Mouse (Mus musculus) limb, embryonic 13.5 days (tissue): Measurements from ENCODE around the gene Usp33. TPM values are rescaled to one million over a fixed set of nuclear protein-coding genes. Genes with fewer than 3 reads are reported as not detected.

ENCODE experiments used
- ATAC-seq: fragments of 200-750 bp; cut with Nextera tagmentation; 2 replicates; pipeline ENCODE4 v1.8.0; 2017; ENCODE audit warnings: low read depth, moderate number of reproducible peaks, moderate TSS enrichment; ENCODE audit not compliant: low FRiP score
- H3K27ac ChIP-seq: fragments of 300-500 bp; sonication (generic); 2 replicates; pipeline ENCODE4 v1.5.1; 2015; ENCODE audit warnings: inconsistent platforms, mild to moderate bottlenecking, moderate library complexity
- H3K27me3 ChIP-seq: fragments of 300-500 bp; sonication (generic); 2 replicates; pipeline ENCODE4 v1.6.1; 2015; ENCODE audit warnings: mild to moderate bottlenecking, inconsistent platforms
- H3K36me3 ChIP-seq: fragments of 300-500 bp; sonication (generic); 2 replicates; pipeline ENCODE4 v1.6.1; 2015; ENCODE audit warnings: inconsistent platforms, mild to moderate bottlenecking, moderate library complexity
- H3K4me1 ChIP-seq: fragments of 300-500 bp; sonication (generic); 2 replicates; pipeline ENCODE4 v1.6.1; 2015; ENCODE audit warnings: inconsistent platforms
- H3K4me2 ChIP-seq: fragments of 300-500 bp; sonication (generic); replicated peaks from 2 replicates; pipeline ENCODE4 v1.6.1; 2015; ENCODE audit warnings: inconsistent platforms, mild to moderate bottlenecking, moderate library complexity
- H3K4me3 ChIP-seq: fragments of 300-500 bp; sonication (generic); 2 replicates; pipeline ENCODE4 v1.5.1; 2015; ENCODE audit warnings: moderate library complexity, mild to moderate bottlenecking, inconsistent platforms
- H3K9ac ChIP-seq: fragments of 300-500 bp; sonication (generic); 2 replicates; pipeline ENCODE4 v1.6.1; 2015; ENCODE audit warnings: mild to moderate bottlenecking, inconsistent platforms
- H3K9me3 ChIP-seq: fragments of 300-500 bp; sonication (generic); 2 replicates; pipeline ENCODE4 v1.6.1; 2016; ENCODE audit warnings: inconsistent platforms
- WGBS: fragments of 180-500 bp; shearing (Covaris S2); methylation state at CpG from one replicate; pipeline ENCODE4 v1.1.7; 2015; 5-methylcytosine and 5-hydroxymethylcytosine counted together
- polyA plus RNA-seq: library from polyadenylated mRNA; unstranded; fragments of >200 nt; fragmentation: Nextera tagmentation; extraction: Ambion mirVana; gene quantifications from 2 replicates; pipeline ENCODE4 v1.2.1, GENCODE M21; 2015

Usp33 gene
- polyA plus RNA-seq, 1 experiment from 2014 or later = 50.6 TPM

DNA sequence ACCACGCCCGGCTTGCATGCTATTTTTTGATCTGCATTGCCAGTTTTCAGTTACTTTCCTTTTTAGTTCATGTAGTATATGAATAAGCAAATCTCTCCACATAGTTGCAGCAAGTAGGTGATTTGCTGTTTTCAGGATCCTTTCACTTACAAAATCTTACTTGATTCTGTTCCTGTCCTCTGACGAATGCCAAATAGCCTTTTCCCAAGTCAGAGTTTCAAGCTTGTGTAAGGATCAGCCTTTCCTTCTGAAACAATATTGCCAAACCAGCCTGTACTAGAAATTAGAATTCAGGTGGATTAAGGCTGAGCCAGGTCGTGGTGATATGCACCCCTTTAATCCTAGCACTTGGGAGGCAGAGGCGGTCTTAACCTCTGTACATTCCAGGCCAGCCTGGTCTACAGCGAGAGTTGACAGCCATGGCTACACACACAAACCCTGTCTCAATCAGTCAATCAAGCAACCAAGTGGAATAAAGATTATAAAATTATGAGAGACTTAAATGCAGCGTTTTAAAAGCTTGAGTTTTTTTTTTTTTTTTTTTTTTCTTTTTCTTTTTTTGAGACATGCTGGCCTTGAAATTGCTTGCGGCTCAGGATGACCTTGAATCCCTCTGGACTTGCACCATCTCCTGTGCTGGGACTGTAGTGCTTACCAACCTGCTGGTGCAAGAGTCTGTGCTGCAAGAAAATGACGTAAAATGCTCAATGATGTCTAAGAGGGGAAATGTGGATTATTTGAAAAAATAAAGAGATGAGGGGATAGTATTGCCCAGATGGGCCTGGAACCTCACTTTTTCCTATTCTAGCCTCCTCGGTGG is 1.9 kb downstream of the Usp33 start:
- no peak for ATAC-seq
- no peaks in the 10 kb centered on the region for H3K27me3 ChIP-seq
- 87% methylated on average over 10 of the region's 10 CpGs for WGBS
- no peaks in the 10 kb centered on the region for H3K36me3 ChIP-seq
- no peaks in the 10 kb centered on the region for H3K9me3 ChIP-seq
- no peak overlapping the region for H3K27ac ChIP-seq
- peaks cover 46% of the 10 kb centered on the region for H3K4me1 ChIP-seq
- 0 out of 2 replicates have a peak overlapping the region, but pooled peaks have one; percentile 65 for H3K4me2 ChIP-seq
- no peak overlapping the region for H3K4me3 ChIP-seq
- H3K9ac ChIP-seq = no peak overlapping the region

- Histone ChIP-seq H3K4me3 (no peak overlapping the region), H3K9ac (no peak overlapping the region), H3K27ac (no peak overlapping the region), H3K36me3 (no peaks in the 10 kb centered on the region), H3K9me3 (no peaks in the 10 kb centered on the region), H3K4me1 (peaks cover 53% of the 10 kb centered on the region), H3K27me3 (no peaks in the 10 kb centered on the region), H3K4me2 (no peak overlapping the region)
- 73% methylated on average over 3 of the region's 3 CpGs for WGBS
- ATAC-seq = no peak
Observed at GRCm38 (mm10) chr3:152350431-152350830, 4.2 kb downstream of the Usp33 start.

- Histone ChIP-seq H3K27ac (no peak overlapping the region), H3K4me3 (no peak overlapping the region), H3K4me1 (peaks cover 53% of the 10 kb centered on the region), H3K27me3 (no peaks in the 10 kb centered on the region), H3K4me2 (no peak overlapping the region), H3K9ac (no peak overlapping the region), H3K36me3 (no peaks in the 10 kb centered on the region), H3K9me3 (no peaks in the 10 kb centered on the region)
- WGBS = 83% methylated on average over 5 of the region's 5 CpGs
- no peak for ATAC-seq
Observed at GRCm38 (mm10) chr3:152350966-152351365, 4.7 kb downstream of the Usp33 start.

- Histone ChIP-seq H3K36me3 (peaks cover 7% of the 10 kb centered on the region), H3K4me1 (peaks cover 50% of the 10 kb centered on the region), H3K27ac (no peak overlapping the region), H3K27me3 (no peaks in the 10 kb centered on the region), H3K4me3 (no peak overlapping the region), H3K9me3 (no peaks in the 10 kb centered on the region), H3K9ac (no peak overlapping the region), H3K4me2 (no peak overlapping the region)
- ATAC-seq = no peak
- 85% methylated on average over 4 of the region's 4 CpGs for WGBS
Observed at GRCm38 (mm10) chr3:152352289-152352688, 6.0 kb downstream of the Usp33 start.

DNA sequence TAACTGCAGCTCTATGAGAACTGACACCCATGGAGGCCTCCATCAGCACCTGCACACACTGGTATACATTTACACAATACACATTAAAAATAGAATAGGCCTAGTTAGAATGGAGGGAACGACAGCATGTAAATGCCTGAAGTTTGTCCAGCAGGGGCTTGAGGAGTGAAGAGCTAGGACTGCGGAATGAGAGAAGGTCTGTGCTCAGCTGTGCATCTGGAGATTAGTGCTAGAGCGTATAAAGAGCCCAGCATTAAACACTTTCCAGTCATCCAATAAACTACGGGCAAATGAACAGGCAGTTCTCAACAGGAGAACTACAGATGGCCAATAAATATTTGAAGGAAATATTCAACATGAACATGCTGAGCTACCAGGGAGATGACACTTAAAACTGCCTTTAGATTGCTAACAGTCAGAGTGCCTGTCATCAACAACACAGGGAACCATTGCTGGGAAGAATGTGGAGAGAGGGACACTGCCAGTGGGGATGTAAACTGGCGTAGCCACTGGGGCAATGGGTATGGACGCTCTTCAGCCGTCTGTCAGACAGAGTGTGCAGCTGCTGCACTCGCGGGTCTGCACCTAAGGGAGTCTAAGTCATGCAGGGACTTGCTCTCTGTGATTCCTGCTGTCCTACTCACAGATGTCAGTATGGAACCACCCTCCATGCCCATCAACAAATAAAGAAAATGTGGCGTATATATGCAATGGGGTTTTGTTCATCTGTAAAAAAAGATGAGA is 7.3 kb downstream of the Usp33 start:
- Histone ChIP-seq H3K27me3 (no peaks in the 10 kb centered on the region), H3K4me2 (no peak overlapping the region), H3K27ac (peak overlapping the region; percentile 10; the same call in 1 of the 2 replicates), H3K4me1 (peaks cover 41% of the 10 kb centered on the region), H3K36me3 (peaks cover 9% of the 10 kb centered on the region), H3K4me3 (no peak overlapping the region), H3K9me3 (no peaks in the 10 kb centered on the region), H3K9ac (no peak overlapping the region)
- 59% methylated on average over 10 of the region's 10 CpGs for WGBS
- ATAC-seq = peak; percentile 55; the same call in 1 of the 2 replicates

- no peak overlapping the region for H3K9ac ChIP-seq
- H3K36me3 ChIP-seq = peaks cover 24% of the 10 kb centered on the region
- no peak overlapping the region for H3K4me2 ChIP-seq
- peaks cover 33% of the 10 kb centered on the region for H3K4me1 ChIP-seq
- 73% methylated on average over 5 of the region's 5 CpGs for WGBS
- ATAC-seq = no peak
- no peaks in the 10 kb centered on the region for H3K9me3 ChIP-seq
- no peak overlapping the region for H3K4me3 ChIP-seq
- no peaks in the 10 kb centered on the region for H3K27me3 ChIP-seq
- no peak overlapping the region for H3K27ac ChIP-seq
Observed at GRCm38 (mm10) chr3:152355361-152355760, 9.1 kb downstream of the Usp33 start.

DNA sequence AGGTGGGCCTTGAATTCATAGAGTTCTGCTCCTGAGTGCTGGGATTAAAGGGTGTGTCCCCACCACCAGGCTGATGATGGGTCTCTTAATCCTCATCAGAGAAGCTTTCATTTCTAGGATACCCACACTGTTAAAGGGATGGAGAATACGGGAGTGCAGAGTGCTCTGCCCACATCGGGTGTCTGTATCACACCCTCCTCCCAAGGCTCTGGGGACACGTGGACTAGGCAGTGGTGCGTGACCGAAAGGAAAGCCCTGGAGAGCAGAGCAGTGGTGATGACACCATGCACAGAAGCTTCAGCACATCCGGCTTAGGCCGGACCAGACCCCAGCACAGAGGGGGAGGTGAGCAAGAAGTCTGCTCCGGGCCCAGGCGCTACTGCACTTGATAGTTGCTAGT is 10.5 kb downstream of the Usp33 start:
- no peak overlapping the region for H3K4me3 ChIP-seq
- no peak overlapping the region for H3K27ac ChIP-seq
- ATAC-seq = no peak
- peaks cover 36% of the 10 kb centered on the region for H3K36me3 ChIP-seq
- H3K9ac ChIP-seq = no peak overlapping the region
- H3K4me2 ChIP-seq = no peak overlapping the region
- H3K9me3 ChIP-seq = no peaks in the 10 kb centered on the region
- 88% methylated on average over 9 of the region's 9 CpGs for WGBS
- no peaks in the 10 kb centered on the region for H3K27me3 ChIP-seq
- peaks cover 21% of the 10 kb centered on the region for H3K4me1 ChIP-seq

DNA sequence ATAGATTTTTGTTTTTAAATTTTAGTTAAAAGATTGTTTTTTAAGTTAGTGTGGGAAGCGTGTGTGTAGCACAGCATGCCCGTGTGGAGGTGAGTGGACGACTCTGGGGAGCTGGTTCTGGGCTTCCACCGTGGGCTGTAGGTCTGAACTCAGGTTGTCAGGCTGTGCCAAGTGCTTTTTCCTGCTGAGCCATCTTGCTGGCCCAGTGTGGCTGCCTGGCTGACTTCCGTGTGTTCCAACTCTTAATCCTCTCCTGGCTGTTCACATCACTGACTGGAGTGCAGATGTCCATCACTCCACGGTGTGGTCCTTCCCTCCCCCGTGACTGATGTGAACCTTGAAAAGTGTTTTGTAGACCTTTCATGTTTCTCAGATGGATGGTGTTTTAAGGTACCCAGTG is 12.9 kb downstream of the Usp33 start:
- Histone ChIP-seq H3K9ac (no peak overlapping the region), H3K4me2 (no peak overlapping the region), H3K27ac (no peak overlapping the region), H3K27me3 (no peaks in the 10 kb centered on the region), H3K36me3 (peaks cover 60% of the 10 kb centered on the region), H3K4me1 (no peaks in the 10 kb centered on the region), H3K4me3 (no peak overlapping the region), H3K9me3 (no peaks in the 10 kb centered on the region)
- 82% methylated on average over 7 of the region's 7 CpGs for WGBS
- no peak for ATAC-seq

DNA sequence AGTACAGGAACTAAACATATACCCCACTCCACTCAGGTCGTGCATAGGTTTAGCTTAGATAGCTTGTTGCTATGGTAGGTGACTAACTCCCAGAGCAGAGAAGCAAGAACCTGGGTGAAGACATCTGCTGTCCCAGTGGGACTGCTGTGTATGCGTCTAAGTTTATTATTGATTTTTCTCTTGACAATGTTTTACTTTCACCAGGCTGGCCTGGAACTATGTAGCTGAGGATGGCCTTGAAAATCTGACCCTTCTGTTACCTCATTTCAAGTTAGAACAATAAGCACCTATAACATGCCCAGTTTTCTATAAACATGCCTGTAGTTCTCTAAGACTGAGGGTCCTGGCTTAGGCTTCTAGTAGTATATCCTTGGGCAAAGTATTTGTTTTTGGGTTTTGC is 17.9 kb downstream of the Usp33 start:
- Histone ChIP-seq H3K9me3 (no peaks in the 10 kb centered on the region), H3K9ac (no peak overlapping the region), H3K4me1 (no peaks in the 10 kb centered on the region), H3K27me3 (no peaks in the 10 kb centered on the region), H3K4me2 (no peak overlapping the region), H3K36me3 (peaks cover 93% of the 10 kb centered on the region), H3K27ac (no peak overlapping the region), H3K4me3 (no peak overlapping the region)
- 93% methylated on average over 2 of the region's 2 CpGs for WGBS
- no peak for ATAC-seq

DNA sequence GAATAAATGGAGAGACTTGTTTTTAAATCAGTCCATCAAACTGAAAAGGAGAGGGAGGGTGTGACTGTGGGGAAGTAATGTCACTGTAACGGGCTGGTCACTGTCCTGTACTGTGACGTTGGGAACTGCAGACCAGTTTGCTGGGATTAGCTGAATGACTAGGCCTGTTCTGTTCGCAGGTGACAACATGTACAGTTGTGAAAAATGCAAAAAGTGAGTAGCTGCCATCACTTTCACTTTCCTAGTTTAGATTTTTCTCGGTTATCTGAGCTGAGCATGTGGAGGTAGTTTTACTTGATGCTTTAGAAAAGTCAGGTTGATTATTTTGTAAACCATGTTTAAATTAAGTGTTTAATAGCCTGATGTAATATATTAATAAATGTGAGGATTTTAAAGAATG is 29.8 kb downstream of the Usp33 start:
- 90% methylated on average over 4 of the region's 4 CpGs for WGBS
- Histone ChIP-seq H3K4me2 (no peak overlapping the region), H3K36me3 (peaks cover 84% of the 10 kb centered on the region), H3K4me3 (no peak overlapping the region), H3K27ac (no peak overlapping the region), H3K4me1 (no peaks in the 10 kb centered on the region), H3K27me3 (no peaks in the 10 kb centered on the region), H3K9me3 (no peaks in the 10 kb centered on the region), H3K9ac (no peak overlapping the region)
- no peak for ATAC-seq

- no peak for ATAC-seq
- 67% methylated on average over 11 of the region's 11 CpGs for WGBS
- H3K36me3 ChIP-seq = peaks cover 74% of the 10 kb centered on the region
Observed at GRCm38 (mm10) chr3:152384106-152384505, 37.8 kb downstream of the Usp33 start.

More at GRCm38 (mm10) chr3:152384106-152384505, 37.8 kb downstream of the Usp33 start:
- no peak overlapping the region for H3K27ac ChIP-seq
- no peak overlapping the region for H3K4me3 ChIP-seq
- no peak overlapping the region for H3K9ac ChIP-seq
- H3K9me3 ChIP-seq = no peaks in the 10 kb centered on the region
- H3K4me2 ChIP-seq = no peak overlapping the region
- no peaks in the 10 kb centered on the region for H3K4me1 ChIP-seq
- H3K27me3 ChIP-seq = no peaks in the 10 kb centered on the region
